Mouse (Mus musculus) embryo, embryonic 10.5 days (tissue): ENCODE measurements around the gene Rpap3.

Experiments used
- DNase-seq: peaks from one replicate; pipeline ENCODE4 v3.0.0-alpha.2; 2015; ENCODE audit warnings: low spot score

Gene Rpap3

GRCm38 (mm10) chr15:97730365-97730764 is 24.7 kb upstream of the Rpap3 start:
- DNase-seq: no peak

- no peak for DNase-seq
These were observed 23.2 kb upstream of the Rpap3 start for GRCm38 (mm10) chr15:97728804-97729203.

- no peak for DNase-seq
These were observed 22.8 kb upstream of the Rpap3 start for GRCm38 (mm10) chr15:97728394-97728793.

GRCm38 (mm10) chr15:97727520-97727919 is 21.9 kb upstream of the Rpap3 start:
- DNase-seq: no peak

GRCm38 (mm10) chr15:97727048-97727447 is 21.4 kb upstream of the Rpap3 start:
- no peak for DNase-seq

- no peak for DNase-seq
These were observed 20.7 kb upstream of the Rpap3 start for GRCm38 (mm10) chr15:97726310-97726709.

GRCm38 (mm10) chr15:97725198-97725785 is 19.7 kb upstream of the Rpap3 start:
- no peak for DNase-seq

GRCm38 (mm10) chr15:97724346-97725197 is 18.9 kb upstream of the Rpap3 start:
- DNase-seq: no peak

GRCm38 (mm10) chr15:97723536-97724345 is 18.1 kb upstream of the Rpap3 start:
- no peak for DNase-seq

GRCm38 (mm10) chr15:97721008-97721701 is 15.5 kb upstream of the Rpap3 start:
- DNase-seq: no peak

- no peak for DNase-seq
These were observed 14.5 kb upstream of the Rpap3 start for GRCm38 (mm10) chr15:97720026-97720675.

- no peak for DNase-seq
These were observed 13.9 kb upstream of the Rpap3 start for GRCm38 (mm10) chr15:97719494-97719893.

GRCm38 (mm10) chr15:97718535-97719155 is 13.0 kb upstream of the Rpap3 start:
- DNase-seq: no peak

GRCm38 (mm10) chr15:97717861-97718534 is 12.4 kb upstream of the Rpap3 start:
- peak; percentile 83 for DNase-seq

GRCm38 (mm10) chr15:97716782-97717181 is 11.2 kb upstream of the Rpap3 start:
- no peak for DNase-seq

GRCm38 (mm10) chr15:97715734-97716133 is 10.1 kb upstream of the Rpap3 start:
- DNase-seq: no peak

GRCm38 (mm10) chr15:97715083-97715482 is 9.5 kb upstream of the Rpap3 start:
- DNase-seq: no peak

- DNase-seq: no peak
These were observed 6.9 kb upstream of the Rpap3 start for GRCm38 (mm10) chr15:97712546-97712945.

- peak; percentile 22 for DNase-seq
These were observed 5.3 kb upstream of the Rpap3 start for GRCm38 (mm10) chr15:97710906-97711305.

- no peak for DNase-seq
These were observed 9.0 kb downstream of the Rpap3 start for GRCm38 (mm10) chr15:97696616-97697015.

- no peak for DNase-seq
These were observed 12.2 kb downstream of the Rpap3 start for GRCm38 (mm10) chr15:97693411-97693810.
